Mouse (Mus musculus): ENCODE measurements around the gene Plppr3.
A peak's percentile ranks its signal among the peaks of the same experiment; 100 is the strongest.

Gene Plppr3

DNA sequence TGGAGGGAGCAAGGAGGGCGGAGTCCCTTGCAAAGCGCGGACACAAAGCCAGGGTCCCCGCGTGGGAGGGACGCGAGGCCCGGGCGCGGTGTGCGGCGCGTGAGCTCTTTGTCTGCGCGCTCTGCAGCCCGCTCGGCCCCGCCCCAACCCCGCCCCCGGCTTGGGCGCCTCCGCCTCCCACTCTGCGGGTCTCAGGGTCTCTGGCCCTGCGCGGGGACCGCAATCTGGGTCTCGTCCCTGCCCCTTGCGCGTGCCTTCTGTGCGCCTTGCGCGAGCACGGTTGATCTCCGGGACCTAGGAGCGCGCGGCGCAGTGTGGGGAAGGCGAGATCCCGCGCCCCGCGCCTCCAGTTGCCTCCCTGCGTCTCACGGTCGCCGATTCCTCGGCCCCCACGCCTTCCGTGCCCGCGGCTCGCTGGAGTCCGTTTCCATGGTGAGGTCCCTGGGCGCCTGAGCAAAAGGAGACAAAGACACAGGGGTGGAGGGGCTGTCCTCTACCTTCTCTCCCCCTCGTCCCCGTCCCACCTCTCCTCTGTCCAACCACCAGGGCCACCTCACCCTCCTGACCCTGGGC lies at the start of gene Plppr3, which contains the start of gene Prtn3:
Gene Plppr3, minus strand, starts transcription at position 345 of the 573 bp plus-strand sequence.
Gene Prtn3, plus strand, starts transcription at position 187 of the 573 bp plus-strand sequence.
- no peak for DNase-seq

DNA sequence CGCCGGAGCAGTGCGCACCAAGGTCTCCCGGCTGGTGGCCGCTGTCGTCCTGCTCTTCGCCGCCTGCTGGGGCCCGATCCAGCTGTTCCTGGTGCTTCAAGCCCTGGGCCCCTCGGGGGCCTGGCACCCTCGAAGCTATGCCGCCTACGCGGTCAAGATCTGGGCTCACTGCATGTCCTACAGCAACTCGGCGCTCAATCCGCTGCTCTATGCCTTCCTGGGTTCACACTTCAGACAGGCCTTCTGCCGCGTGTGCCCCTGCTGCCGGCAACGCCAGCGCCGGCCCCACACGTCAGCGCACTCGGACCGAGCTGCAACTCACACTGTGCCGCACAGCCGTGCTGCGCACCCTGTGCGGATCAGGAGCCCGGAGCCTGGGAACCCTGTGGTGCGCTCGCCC lies 47.1 kb upstream of the Plppr3 start:
- DNase-seq, result no peak

DNA sequence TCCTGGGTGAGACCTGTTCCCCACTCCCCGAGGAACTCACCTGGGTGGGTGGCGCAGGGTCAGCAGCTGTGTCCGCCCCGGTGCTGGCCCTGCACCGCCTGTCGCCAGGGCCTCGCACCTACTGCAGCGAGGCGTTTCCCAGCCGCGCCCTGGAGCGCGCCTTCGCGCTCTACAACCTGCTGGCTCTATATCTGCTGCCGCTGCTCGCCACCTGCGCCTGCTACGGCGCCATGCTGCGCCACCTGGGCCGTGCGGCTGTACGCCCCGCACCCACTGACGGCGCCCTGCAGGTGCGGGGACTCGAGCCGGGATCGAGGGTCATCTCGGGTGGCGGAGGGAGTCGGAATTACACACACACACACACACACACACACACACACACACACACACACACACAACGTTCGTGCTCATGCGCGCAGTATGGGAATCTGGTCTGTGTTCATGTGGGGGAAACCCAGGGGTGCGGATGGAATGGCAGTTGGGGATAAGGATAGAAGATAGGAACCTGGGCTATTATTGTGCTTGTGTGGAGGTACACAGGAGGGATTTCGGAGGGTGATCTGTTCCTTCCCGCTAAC lies 46.6 kb upstream of the Plppr3 start, which contains the start of gene R3hdm4:
Gene R3hdm4, minus strand, starts transcription at position 251 of the 578 bp plus-strand sequence.
- DNase-seq, result no peak

DNA sequence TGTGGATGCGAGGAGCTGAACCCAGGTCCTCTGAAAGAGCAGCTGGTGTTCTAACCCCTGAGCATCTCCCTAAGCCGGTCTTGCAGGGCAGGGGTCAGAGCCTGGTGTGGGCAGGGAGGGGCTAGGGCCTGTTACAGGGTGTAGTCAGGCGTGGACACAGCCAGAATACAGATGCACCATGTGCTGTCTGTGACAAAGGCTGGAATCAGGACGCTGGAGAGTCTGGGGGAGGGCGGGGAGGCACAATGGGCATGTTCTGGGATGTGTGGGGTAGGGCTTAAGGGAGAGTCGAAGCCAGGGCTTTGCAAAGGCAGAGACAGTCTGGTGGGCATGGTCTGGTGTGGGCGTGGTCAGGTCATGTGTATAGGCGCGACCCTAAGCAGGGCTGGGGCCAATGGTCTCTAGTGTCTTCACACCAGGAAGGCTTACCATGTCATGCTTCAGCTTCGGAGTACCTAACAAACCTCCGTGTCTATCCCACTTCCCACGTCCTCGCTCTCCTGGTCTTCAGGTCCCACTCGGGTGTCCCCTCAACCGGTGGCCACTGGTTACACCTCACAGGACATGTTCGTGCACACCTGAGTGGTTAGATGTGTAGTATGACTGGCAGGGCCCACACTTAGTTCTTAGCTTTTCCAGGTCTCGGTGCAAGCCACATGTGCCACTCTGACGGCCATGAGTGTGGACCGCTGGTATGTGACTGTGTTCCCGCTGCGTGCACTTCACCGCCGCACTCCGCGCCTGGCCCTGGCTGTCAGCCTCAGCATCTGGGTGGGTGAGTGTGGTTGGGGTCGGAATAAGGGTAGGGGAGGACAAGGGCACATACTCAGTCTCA lies 45.8 kb upstream of the Plppr3 start:
- DNase-seq, result no peak

DNA sequence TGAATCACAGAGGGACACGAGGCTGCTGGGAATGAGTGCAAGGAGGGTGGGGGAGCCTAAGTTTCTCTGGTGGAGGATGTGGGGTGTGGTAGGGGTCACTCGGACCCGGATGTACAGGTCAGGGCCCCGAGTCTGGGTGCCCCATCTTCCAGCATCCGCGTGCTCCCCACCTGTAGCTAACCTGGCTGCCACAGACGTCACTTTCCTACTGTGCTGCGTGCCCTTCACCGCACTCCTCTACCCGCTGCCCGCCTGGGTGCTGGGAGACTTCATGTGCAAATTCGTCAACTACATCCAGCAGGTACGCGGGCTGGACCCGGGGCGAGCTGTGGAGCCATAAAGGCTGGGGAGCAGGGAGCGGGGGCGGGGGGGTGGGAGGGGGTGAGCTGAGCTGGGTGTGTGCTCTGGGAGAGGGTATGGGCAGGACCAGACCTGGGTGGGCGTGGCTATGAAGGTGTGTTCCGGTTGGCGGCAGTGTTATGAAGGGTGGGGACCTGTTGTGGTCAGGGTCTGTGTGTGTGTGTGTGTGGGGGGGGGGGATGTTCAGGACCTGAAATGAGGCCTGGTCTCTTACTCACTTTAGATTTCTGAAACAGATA lies 44.9 kb upstream of the Plppr3 start:
- no peak for DNase-seq

DNA sequence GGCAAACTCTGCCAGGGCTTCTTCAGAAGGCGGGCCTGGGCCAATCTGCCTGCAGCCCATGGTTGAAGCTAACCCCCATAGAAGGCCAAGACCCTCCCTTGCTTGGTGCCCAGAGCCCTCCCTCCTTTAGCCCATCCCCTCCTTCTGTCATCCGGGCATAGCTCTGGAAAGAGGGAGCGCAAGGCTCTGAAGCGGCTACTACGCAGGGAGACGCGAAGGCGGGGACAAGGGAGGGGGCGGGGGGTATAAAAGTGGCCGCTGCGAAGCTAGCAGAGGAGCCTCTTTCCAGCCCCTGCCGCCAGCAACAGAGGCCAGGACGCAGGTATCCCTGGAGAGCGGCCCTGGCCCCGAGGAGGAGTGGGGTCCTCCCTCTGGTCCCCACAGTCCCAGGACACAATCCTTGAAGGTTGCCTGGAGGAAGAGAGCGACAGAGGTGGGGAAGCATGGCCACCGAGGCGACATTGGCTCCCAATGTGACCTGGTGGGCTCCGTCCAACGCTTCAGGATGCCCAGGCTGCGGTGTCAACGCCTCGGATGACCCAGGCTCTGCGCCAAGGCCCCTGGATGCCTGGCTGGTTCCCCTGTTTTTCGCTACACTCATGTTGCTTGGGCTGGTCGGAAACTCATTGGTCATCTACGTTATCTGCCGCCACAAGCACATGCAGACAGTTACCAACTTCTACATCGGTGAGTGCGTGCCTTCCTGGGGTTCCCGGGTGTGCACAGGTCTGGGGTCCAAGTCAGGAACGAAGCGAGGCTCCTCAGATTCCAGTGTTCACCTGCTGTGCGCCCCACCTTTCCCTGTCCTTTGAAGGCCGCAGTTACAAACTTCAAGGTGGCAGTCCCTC lies 44.0 kb upstream of the Plppr3 start:
- DNase-seq, result no peak

DNA sequence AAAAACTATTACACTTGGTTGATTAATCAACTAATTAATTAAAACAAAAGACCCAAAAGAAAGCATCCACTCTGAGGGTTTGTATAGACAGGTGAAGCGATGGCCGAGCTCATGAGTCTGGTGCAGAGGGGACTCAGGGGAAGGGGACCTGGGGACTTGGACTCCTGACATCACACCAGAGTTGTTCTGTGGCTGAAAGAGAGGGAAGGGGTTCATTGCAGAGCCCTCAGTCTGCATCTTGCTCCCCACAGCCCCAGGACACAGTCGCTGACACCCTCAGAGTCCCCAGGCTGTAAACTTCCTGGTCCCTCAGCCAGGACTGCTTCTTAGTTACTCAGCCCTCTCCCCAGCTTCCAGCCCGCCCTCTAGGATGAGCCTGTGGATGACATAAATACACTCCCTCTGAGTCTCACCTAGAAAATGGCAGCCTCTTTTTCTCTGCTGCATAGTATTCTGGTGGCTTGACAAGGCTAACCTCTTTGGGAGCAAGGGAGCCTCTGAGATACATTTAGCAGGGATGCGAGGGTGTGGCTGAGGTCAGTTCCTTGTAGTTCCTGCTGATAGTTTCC lies 43.2 kb upstream of the Plppr3 start:
- DNase-seq, result no peak

DNA sequence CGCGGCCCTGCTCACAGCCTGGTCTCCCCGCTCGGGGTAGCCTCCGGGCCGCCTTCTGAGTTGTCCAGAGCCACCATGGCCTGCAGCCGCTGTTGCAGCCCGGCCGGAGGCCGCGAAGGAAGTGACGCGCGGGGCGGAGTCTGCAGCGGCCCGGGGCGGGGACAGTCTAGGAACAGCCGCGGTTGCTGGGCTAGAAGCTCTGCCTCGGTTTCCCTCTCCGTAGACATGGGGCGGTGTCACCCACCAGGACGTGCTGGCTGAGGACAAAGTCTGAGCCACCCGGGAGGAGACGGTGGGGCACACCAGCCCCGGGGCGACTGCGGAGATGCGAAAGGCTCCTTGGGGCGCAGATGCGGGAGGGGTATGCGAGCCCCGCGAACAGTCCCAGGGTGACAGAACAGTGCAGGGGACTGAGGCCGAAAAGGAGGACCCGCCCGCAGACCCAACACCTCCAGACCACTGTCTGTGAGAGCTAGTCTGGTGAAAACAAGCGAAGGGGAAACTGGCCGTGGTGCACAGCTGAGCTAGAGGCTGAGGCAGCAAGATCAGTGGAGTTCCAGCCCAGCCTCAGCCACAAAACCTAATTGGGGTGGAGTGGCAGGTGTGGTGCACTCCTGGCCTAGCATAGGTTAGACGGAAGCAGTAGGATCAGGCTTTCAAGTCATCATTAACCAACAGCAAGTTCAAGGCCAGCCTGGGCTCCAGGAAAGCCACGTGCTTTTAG lies 42.5 kb upstream of the Plppr3 start, which contains the start of gene Kiss1r:
Gene Kiss1r, plus strand, starts transcription at position 164 of the 724 bp plus-strand sequence.
- peak; percentile 77 to 88 for DNase-seq

DNA sequence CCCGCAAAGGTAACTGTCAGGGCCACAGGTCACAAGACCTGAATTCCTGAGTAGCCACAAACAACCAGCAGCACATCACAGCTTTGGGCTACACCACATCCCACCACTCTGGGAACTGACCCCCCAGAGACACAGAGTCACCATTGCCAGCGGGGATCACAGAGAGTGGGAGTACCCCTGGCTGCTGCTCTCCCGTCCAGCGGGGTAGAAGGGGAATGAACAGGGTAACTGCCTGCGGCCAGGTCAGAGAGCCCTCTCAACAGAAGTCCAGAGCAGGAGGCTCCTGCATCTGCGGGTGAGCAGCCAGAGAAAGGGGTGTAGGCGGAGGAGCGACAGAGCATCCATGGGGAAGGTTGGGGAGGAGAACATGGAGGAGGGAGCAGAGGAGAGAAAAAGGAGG lies 41.6 kb upstream of the Plppr3 start:
- DNase-seq, result no peak

DNA sequence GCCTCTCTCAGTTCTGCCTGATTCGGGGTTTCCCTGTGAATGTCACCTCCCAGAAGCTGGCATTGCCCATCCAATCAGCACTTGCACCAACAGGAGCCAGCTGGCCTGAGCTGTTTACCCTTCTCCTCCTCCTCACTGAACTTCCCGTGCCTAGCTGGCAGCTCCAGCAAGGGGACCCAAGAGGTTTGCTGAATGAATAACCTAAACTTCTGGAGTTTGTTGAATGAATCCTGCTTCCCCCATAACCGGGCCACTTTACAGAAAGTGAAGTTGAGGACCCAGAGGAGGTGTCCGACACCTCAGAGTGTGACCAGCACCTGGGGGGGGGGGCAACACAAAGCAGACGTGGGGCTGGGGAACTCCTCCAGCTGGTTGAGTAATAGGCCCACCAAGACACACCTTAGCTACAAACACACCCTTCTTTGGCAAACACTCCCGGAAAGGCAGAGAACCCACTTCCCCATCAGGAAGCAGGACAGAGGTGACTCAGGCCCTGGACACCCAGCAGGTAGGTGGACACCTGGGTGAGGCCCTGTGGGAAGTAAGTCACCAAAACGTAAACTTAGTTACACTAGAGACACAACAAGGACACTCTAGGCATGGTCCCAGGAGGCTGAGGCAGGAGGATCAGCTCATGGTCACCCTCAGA lies 40.6 kb upstream of the Plppr3 start:
- DNase-seq, result no peak

DNA sequence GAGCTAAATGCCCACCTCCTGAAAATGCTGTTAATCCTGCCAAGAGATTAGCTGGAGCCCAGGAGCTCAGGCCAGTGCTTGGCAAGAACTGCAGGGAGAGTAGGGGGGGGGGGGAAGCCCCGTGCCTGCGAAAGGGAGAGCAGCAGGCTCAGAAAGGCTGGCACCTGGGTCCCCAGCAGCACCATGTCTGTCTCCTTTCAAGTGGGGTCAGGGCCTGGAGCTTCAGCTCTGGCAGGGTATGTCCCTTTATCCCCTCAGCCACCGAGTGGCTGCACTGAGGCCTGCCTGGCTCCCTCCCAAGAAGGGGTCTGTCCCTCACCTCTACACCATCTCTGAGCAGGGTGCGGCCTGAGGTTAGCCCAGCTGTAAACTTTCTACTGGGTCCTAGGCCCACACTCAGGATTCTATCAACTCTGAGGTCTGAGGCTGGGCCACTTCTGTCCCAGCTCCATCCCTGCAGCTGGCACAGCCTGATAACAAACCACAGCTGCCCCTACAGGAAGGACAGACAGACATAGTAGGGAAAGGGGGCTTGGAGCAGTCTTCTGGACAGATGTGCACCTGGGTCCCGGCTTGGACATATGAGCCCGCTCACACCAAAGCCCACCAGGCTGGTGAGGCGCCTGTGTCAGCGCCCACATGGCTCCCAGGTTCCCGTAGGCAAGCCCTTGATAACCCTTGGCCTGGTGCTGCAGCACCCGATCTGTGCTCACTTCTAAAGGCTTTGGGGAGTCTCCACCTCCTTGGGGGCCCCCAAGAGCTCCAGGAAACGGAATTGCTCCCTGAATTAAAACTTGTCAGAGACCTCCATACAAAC lies 39.9 kb upstream of the Plppr3 start:
- DNase-seq, result no peak

DNA sequence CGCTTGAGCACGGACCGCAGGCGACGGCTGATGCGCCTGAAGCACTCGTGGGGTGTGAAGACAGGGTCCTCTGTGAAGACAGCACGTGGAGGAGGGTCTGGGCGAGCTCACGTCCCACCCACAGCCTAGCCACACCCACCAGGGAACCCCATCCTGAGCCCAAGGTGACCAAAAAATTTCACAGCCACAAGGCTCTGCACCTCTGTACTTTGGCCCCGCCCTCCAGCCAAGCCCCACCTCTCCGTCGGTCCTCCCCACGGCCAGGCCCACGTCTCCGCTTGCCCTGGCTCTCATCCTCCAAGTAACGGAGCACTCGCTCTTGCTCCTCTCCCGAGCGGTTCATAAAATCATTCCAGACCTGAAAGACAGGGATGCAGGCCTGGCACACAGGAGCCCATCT lies 38.0 kb upstream of the Plppr3 start:
- no peak for DNase-seq

DNA sequence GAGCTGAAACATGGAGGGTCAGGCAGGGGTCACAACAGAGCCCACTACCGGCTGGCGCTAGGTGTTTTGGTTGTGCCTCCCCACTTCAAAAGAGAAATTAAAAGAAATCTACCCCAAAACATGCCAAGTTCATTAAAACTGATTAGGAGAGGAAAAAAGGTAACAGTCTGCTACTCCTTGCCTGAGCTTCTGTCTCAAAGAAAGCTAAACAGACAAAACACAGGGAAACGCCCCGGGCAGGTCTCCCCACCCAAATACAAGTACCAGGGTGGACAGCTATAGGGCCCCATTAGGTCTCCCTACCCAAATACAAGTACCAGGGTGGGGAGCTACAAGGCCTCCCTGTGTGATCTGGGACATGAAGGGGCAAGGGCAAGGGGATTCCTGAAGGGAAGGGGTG lies 36.1 kb upstream of the Plppr3 start, which contains the start of gene Gm26602:
Gene Gm26602, plus strand, starts transcription at position 301 of the 400 bp plus-strand sequence.
- no peak for DNase-seq

DNA sequence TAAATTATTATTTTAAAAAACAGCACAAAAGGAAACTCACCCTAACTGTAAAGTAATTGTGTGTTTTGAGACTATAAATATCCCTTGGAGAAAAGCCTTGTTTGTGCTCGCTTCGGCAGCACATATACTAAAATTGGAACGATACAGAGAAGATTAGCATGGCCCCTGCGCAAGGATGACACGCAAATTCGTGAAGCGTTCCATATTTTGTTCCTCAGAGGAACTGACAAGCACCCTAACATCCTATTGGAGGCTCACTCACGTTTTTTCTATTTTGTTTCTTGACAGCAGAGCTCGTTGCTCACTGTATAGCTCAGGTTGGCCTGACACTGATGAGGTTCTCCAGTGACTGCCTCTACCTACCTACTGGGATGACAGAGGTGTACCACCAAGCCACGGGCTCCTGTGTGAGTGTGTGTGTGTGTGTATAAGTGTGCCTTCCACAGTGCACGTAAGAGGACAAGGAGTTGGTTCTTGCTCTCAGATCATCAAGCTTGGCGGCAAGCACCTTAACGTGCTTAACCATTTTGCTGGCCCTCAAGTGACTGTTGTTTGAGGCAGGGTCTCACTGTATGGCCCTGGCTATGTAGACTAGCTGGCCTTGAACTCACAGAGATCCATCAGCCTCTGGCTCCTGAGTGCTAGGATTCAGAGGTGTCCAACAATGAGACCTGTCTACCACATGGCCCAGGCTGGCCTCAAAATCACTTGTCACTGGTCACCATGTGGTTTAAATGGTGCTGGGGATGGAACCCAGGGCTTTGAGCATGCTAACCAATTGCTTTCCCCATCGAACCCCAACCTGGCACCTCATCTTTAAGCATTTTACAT lies 34.9 kb upstream of the Plppr3 start:
- peak; percentile 53 to 63 for DNase-seq

DNA sequence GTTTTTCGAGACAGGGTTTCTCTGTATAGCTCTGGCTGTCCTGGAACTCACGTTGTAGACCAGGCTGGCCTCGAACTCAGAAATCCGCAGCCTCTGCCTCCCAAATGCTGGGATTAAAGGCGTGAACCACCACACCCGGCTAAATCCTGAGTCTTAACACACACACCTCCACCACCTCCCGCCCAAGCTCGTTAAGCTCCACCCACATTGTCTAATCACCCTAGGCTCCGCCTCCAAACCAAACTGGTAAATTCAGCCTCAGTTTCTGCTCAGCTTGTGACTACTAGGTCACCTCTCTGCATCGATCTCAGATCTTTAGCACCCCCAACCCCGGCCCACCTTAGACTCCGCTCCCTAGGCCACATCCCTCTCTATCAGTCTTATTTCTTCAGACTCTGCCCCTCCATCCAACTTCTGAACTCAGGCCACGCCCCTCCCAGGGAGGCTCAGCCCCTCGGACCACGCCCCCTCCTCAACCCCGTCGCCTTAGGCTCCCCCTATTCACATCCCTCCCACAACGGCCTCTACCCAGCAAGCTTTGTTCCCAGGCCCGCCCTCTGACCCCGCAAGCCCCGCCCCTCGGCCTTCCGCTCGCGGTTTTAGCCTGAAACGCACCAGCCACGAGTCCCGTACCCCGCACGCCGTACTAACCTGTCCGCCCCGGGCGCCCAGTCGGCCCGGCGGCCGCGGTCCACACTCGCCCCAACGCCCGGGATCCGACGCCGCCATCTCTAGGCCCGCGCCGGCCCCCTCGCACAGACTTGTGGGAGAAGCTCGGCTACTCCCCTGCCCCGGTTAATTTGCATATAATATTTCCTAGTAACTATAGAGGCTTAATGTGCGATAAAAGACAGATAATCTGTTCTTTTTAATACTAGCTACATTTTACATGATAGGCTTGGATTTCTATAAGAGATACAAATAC lies 34.0 kb upstream of the Plppr3 start, which contains the start of gene Med16:
Gene Med16, minus strand, starts transcription at position 757 of the 925 bp plus-strand sequence.
- peak; percentile 97 for DNase-seq

DNA sequence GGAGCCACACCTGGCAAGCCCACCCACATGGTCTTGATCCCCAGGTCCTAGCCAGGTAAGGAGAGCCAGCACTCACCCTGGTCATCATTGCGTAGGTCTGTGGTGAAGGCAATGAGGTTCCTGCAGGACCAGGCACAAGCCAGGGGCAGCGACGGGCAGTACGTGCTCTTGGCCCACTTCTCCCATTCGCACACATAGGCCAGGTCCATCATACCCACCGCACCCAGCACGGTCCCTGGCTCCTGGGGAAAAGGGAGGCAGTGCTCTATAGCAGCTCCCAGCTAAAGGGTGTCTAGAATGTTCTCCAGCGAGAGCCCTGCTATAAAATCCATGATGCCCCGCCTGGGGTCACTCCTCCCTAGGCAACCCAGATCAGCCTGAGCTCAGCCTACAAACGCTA lies 33.0 kb upstream of the Plppr3 start:
- DNase-seq, result no peak

DNA sequence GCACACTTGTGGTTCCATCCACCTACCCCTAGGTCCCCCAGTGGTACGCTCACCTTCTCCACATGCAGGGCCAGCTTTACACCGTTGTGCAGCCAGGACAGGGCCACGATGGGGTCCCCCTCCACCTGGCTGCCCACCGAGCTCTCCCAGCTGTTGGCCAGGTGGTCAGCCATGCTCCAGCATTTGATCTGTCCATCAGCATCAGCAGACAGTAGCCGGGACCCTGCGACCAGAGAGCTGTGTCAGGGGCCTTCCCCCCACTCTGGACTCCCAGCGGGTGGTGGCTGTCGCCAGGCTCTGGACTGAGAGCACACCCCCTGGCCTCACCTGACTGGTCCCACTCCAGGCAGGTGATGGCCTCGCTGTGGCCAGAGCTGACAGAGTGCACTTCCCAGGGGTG lies 32.3 kb upstream of the Plppr3 start:
- DNase-seq, result no peak

DNA sequence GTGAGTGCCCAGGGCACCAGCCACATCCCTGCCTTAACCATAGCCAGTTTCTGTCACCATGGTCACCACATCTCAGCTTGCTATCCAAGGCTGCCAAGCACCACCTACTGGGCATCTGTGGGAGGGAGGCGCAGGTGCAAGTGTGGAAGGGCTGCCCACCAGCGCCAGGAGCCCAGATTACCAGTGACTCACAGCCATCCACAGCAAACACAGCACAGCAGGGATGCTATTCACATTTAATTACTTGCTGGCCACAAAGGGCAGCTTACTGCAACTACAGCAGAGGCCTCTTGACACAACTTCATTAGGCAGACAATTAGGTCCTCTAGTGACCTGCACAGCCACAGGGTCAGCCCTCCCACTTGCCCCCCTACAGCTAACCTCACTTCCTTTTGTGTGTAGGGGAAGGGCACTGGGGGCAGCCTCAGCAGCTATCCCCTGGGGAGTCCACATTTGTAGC lies 26.5 kb upstream of the Plppr3 start:
- DNase-seq, result no peak
